Mouse (Mus musculus) urinary bladder, postnatal 36 days (tissue): ENCODE results near the gene Mfsd4b3.
"Not testable (repeated sequence)": the region's sequence is repeated elsewhere in the genome, so short reads cannot be mapped to it uniquely, and the experiment has no call there.

Source experiments
- DNase-seq, 2 experiments: peaks; one replicate each; pipeline ENCODE4 v3.0.0; 2022; ENCODE audit warnings: low spot score in 2 of 2, mixed read lengths in 1 of 2

Mfsd4b3 gene

DNA sequence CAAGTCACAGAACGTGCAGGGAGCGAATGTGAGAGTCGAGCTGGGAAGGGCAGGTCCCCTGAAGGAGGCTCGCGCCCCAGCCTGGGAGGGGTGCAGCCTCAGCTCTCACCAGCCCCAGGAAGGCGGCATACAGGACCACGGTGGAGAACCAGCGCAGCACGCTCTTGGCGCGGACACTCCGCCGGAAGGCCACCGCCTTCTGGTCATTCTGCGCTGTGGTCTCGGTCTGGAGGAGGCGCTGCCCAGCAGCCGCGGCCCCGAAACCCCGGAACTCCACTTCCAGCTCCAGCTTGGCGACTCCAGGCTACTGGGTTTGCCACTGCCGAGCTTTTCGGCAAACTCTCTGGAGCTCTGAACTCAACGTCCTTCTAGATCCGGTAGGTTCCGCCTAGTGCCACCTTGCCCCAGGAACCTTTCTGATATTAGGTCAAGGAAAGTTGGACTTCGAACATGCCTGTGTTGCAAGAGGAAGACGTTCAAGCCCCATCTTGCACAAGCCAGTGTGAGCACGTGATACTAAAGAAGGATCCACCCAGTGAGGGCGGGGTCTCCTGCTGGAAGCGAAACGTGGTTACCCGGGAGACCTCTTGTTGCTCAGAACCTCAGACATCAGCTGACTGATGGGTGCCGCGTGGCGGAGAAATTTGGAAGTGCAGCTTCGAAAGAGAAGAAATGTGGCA, at the start of gene Mfsd4b3:
Gene Mfsd4b3, minus strand, starts transcription at position 393 of the 680 bp plus-strand sequence.
- DNase-seq: peak; percentile 95 to 98

DNA sequence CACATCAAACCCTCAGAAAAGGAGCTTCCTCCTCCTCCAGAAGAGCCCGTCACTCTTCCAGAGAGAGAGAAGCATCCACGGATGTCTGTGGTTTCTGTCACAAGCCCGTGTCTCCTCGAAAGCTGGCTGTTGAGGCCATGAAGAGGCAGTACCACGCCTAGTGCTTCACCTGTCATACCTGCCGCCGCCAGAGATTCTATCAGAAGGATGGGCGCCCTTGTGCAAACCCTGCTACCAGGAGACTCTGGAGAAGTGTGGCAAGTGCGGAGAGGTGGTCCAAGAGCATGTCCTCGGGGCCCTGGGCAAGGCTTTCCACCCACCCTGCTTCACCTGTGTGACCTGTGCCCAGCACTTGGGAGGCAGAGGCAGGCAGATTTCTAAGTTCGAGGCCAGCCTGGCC, 49.6 kb upstream of the Mfsd4b3 start:
- no peak for DNase-seq

DNA sequence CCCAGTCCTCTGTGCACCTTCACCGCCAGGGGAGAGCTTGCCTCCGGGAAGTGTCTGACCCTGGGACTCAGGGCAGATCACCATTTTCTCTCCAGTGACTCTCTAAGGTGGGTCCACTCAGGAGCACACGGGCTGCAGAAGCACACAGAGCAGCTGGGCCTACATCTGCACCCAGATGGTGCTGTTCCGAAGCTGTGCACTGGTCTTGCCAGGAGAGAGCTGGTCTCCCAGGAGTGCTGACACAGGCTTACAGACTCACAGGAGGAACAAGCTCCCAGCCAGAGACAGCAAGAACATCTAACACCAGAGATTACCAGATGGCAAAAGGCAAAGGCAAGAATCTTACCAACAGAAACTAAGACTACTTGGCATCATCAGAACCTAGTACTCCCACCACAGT, 48.9 kb upstream of the Mfsd4b3 start:
- not testable (repeated sequence) for DNase-seq

DNA sequence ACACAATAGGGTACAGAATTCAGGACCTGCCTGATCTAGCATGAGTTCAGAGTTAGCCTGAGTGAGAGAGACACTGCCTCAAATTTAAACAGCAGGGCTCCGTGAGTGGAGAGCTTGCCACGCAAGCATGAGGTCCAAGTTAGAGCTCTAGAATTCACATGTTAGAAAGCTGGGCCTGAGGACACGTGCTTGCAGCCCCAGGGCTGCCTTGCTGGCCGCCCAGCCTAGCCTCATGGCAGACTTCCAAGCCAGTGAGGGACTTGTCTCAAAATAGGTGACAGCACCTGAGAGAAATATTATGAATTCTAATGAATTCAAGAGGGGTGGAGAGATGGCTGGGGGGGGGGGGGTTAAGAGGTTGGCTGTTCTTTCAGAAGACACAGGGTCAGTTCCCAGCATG, 48.0 kb upstream of the Mfsd4b3 start:
- DNase-seq: no peak

DNA sequence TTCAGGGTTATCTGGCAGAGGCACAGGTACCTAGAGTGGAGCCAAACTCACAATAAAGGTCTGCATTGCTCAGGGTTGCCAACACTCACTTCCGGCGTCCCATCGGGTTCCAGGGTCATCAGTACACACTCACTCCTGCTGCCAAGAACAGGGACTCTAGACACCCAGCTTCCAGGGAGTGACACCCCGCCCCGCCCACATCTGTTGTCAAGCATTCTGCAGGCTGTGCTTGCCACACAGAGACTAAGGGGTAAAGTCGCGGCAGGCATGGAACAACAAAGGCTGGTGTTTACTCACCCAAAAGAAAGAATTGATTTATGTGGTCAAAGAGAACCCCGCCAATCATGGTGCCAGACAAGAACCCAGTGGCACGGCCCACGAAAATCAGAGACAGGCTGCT, 47.0 kb upstream of the Mfsd4b3 start:
- peak in 1 of 2 experiments; percentile 6 for DNase-seq

DNA sequence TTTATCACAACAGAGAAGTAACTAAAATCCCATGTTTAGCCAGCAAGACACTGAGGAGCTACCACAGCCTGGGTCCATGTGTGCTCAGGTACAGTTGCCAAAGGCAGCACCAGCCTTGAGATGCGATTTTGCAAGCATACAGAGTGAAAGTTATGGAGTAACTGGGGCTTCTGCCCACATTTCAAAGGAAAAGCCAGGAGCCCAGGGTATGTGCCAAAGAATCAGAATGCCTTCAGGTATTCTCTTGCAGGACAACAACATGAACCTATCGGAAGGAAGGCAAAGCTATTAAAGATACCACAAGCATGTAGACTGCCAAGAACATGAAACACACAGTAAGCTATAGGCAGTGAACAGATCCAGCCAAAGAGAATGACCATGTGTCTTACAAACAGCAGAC, 40.8 kb upstream of the Mfsd4b3 start:
- DNase-seq: no peak

DNA sequence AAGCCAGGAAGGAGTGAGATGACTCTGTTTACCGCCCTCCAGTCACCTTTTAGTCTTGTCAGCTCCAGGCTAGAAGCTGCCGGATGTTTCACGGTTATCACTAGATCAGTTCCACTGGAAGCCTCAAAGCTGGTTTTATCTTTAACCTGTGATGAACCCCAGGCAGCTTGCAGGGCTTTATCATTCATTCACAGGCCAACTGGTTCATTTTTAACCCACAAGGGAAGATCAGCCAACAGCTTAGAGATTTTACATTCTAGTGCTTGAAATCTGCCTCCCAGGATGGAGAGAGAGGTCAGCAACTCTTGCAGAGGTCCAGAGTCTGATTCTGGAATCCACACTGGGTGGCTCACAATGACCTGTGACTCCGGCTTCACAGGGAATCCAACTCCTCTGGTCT, 31.2 kb upstream of the Mfsd4b3 start:
- no peak for DNase-seq

DNA sequence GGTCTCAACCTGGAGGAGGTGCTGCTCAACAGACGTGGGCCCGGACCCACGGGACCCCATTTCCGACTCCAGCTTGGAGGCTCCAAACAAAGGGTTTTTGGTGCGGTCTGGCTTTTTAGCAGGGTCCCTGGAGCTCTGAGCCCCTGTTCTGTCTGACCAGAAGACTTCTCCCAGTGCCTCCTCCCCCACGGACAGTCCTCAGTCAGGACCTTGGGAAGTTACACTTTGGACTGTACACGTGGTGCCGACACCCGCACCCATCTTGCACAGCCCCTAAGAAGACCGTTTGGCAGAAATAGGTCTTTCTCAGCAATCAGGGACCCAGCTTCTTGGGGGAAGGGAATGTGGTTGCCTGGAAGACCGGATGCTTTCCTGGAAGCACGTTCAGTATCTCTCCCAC, 26.5 kb upstream of the Mfsd4b3 start, which contains the start of gene Mfsd4b5:
Gene Mfsd4b5, minus strand, starts transcription at position 181 of the 400 bp plus-strand sequence.
- no peak for DNase-seq

DNA sequence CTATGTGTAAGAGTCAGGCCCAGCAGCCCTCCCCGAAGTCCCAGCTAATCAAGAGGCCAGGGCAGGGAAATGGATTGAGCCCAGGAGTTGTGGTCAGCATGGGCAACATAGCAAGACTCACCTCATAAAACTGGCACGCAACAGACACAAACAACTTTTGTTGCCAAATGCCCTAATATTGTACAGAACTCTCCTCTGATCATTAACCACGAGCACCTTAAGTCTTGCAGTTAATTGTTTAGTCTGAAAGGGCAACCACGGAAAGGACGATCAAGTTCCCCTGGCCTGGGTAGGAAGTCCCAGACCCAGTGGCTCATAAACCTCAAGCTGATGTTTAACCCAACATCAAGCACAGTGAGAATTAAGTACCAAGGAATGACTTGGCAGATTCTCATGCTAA, 22.7 kb upstream of the Mfsd4b3 start:
- DNase-seq: no peak

DNA sequence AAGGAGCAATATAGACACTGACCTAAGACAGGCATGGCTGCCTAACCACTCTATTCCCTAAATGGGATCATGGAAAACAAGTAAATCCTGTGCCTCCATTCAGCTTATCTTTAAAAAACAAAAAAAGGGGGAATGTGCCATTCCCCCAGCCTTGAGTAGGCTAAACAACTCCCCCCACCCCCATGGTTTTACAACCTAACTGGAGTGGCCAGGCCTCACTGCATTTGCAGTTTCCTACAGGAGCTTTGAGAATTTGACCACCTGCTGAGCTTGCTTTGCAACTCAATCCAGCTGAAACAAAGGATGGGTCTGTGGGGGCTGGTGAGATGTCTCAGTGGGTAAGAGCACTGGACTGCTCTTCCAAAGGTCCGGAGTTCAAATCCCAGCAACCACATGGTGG, 18.3 kb upstream of the Mfsd4b3 start:
- no peak for DNase-seq

DNA sequence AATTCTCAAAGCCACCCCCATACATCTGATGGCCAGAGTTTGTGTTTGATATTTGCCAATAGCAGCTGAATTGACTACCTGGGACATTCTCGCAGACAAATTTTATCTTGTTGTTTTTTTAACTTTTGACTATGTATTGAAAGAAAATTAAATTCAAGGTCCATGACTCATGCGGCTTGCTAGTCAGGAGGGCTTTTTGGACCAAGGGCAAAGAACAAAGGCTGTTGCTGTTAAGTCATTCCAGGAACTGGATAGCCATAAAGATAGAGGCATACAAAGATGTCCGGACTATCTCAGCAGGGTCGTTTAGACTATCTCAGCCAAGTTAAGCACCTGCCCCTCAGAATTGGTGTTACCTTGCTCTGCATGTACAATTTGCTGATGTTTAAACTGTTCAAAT, 17.4 kb upstream of the Mfsd4b3 start:
- no peak for DNase-seq

DNA sequence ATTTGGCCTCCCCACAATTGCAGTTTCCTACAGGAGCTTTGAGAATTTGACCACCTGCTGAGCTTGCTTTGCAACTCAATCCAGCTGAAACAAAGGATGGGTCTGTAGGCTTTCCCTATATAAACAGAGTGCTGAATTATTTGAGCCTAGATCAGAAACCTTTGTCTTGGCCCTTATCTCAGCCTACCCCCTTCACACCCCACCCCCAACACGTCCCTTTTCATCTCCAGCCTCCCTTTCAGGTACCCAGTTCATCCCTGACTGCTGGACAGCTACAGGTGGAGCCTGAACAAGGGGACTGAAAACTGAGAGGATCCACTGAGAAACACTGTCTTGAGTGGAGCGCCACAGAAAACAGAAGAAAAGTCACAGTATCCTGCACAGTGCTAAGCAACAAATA, 15.8 kb upstream of the Mfsd4b3 start:
- no peak for DNase-seq

DNA sequence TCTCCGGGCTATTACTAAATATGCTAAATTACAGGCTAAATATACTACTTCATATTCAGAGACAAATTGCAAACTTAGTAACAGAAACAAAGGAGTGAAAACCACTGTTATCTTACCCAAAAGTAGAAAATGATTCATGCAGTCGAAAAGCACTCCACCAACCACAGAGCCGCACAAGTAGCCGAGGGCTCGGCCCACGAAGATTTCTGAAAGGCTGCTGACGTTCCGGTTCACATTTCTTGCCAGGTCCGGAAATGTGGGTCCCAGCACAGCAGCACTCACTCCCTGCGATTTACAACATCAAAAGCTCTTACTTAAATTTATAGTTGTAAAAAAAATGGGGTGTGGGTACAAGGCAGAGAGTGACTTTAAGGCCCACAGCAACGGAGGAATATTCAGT, 15.0 kb upstream of the Mfsd4b3 start:
- no peak for DNase-seq

DNA sequence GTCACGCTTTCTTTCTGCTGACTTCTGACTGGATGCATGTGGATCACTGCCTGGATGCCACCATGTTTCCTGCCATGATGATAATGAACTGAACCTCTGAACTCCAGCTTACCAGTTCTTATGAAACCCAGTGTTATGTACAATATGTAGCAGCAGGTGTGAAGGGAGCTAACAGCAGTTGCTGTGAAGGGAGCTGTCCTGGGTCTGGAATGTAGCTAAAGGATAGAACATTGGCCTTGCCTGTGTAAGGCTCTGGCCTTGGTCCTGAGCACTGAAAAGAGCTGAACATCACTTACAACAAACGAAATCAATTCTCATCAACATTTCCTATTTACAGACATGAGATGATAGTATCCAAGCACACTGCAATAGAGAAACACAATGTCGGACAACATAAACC, 7.6 kb upstream of the Mfsd4b3 start:
- no peak for DNase-seq

DNA sequence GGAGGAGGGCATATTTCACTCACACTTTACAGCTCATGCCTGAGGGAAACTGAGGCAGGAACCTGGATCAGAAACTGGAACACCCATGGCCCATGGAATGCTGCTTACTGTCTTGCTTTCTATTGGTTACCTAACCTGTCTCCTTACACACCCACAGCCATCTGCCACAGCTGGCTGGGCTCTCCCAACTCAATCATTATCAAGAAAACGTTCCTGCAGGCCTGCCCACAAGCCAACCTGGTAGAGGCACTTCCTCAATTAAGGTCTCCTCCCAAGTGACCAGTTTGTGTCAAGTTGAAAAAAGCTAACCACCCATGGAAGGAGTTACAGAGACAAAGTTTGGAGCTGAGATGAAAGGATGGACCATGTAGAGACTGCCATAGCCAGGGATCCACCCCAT, 2.0 kb upstream of the Mfsd4b3 start:
- DNase-seq: no peak

DNA sequence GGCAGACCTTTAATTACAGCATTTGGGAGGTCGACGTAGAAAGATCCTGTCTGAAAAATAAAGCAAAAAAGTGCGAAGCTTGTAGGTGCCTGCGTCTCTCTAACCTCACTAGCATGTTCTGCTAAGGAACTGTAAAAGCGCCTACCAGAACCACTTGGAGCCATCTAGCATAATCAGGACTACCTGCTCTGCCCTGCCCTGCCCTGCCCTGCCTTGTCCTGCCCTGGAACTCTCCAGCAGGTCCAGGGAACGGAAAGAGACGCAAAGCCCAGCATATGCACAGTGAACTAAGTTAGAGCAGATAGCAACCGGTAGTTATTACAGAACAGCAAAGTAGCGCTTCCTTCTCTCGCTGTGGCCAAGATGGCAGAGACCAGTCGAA, 479 bp upstream of the Mfsd4b3 start:
- no peak for DNase-seq

DNA sequence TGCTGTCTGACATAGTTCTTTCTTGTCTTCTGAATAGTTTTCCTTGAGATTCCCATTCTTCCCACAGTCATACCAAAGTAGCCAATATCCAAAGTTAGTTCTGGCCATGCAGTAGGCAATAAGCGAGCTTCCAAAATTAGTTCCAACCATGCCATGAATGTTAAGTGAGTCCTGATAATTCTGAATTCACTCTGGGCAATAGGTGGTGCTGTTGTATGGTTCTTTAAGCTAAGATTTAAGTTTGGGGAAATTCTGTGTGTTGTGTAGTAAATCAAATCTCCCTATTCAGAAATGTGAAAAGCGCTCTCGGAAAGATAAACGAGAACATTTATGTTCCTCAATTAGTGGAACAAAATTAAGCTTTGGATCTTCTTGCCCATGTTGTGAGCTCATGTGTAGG, 1.7 kb downstream of the Mfsd4b3 start:
- DNase-seq: no peak

DNA sequence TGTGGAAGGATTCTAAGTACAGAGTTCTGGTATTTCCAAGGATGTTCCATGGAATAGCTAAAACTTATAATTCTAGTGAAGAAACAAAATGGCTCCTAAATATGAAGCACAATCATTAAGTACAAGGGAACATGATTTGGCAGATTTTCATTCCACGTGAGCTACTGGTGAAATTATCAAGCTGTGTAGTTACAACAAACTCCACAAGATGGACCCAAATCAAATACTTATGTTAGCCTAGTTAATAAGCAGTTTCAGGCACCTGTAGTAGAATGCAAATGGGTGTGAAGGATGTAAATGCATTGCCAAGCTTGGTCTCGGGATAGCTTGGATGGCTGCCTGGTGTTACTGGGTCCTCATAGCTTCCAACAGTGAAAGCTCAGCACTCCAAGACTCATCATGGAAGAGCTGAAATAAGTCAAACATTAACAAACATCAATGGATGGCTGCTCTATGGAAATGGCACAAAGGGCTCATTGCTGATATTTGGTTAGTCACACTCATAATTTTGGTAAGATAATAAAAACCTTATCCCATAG, 3.5 kb downstream of the Mfsd4b3 start:
- no peak for DNase-seq

DNA sequence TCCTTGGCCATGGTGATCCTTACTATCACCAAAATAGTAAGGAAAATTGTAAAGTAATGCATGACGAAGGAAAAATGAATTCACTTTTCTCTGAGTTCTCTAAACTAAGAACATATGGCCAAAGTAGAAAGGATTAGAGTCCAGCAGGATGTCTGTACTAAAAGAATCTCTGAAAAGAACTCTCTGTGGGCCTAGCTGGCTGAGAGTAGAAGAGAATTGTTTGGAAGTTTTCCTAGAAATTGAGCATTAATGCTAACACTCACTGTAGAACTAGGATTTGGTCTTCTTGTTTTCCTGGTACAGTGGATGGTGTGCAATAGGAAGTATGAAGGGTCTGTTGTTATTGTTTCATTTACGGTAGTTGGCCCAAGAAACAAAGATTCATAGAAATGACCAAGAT, 4.8 kb downstream of the Mfsd4b3 start:
- DNase-seq: no peak

DNA sequence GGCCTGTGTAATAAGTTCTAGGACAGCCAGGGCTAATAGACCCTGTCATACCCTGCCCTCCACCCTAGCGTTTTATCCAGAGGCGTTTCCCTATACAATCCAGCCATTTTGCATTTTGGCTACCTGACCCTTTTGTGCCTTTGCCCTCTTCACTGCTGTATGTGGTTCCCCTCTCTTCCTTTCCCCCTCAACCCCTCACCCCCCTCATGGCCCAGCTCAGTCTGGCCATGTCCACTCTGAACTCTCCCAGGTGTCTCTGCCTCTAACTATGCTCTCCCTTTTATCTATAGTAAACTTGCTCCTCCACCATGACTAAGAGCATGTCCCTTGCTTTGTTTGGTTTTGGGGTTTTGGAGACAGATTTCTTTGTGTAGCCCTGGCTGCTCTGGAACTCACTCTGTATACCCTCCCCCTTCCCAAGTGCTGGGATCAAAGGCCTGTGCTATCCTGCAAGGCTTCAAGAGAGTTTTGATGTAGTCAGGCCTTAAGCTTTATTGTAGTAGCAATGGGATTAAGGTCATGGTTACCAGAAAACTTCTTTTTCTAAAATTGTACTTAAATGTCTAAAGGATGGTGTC, 10.5 kb downstream of the Mfsd4b3 start:
- DNase-seq: no peak

DNA sequence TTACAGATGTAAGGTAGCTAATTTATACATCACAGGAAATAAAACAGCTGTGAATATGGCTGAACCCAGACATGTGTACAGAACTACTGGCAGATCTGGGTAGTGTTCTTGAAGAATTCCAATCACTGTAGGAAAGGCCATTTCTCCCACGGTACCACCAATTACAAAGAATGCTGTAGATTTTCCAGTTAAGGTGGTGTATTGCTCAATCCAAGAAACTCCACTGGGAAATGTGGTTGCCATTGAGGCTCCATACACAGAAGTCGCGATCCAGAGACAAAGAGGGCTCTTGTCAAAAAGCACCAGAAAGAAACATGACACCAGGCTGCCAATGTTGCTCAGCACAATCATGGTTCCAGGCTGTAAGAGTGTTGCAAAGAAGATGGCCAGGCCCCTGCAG, 12.8 kb downstream of the Mfsd4b3 start:
- not testable (repeated sequence) for DNase-seq

DNA sequence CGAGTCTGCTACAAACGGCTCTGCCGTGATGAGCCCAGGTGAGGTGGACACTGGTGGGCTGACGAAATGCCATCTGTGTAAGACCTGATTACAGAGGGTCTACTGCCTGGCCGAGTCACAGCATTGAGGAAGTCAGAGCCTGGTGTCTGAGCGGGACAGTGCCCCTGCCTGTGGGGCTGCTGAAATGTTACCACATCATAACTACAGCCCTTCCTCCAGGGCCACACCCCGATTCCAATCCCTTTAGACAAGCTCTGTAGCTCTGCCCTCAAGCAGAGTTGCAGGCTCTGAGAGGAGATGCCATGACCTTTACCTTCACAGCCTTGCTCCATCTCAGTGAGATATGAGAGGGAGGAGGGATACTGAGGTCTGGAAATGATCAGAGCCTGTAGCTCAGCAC, 23.4 kb downstream of the Mfsd4b3 start:
- DNase-seq: no peak

DNA sequence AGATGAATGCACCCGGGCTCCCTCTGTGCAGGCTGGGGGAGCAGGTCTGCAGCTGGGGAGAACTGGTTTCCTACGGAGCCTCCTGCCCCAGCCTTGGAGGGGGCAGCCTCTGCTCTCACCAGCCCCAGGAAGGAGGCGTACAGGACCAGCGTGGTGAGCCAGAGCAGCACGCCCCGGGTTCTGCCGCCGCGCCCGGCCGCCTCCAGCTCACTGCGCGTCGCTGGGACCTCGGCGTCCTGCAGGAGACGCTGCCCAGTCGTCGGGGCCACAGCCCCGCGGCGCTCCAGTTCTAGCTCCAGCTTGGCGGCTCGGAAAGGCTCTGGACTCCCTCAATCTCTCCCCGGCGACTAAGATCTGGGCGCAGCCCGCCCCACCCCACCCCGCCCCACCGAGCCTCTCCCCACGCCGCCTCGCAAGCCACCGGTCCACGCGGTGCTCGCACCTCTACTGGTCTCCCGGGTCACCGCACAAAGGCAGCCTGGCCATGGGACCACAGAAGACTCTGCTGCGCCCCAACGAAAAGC, 33.3 kb downstream of the Mfsd4b3 start, which contains the start of gene Mfsd4b2:
Gene Mfsd4b2, minus strand, starts transcription at position 308 of the 524 bp plus-strand sequence.
- DNase-seq: peak in 1 of 2 experiments; percentile 9
